Mouse (Mus musculus): ENCODE results near the gene Gm10031. TPM values are rescaled to one million over a fixed set of nuclear protein-coding genes. Genes with fewer than 3 reads are reported as not detected.

Gene Gm10031
- total RNA-seq, 4 experiments from 2014 or later, result 43.9 to 59.3 (median 54.1) TPM

- no peak for DNase-seq (ENCODE audit: low spot score)
Measured at GRCm38 (mm10) chr1:156539787-156540560, 16.2 kb downstream of the Gm10031 start.

- DNase-seq (ENCODE audit: low spot score), result no peak
Measured at GRCm38 (mm10) chr1:156543999-156544398, 20.2 kb downstream of the Gm10031 start.

DNA sequence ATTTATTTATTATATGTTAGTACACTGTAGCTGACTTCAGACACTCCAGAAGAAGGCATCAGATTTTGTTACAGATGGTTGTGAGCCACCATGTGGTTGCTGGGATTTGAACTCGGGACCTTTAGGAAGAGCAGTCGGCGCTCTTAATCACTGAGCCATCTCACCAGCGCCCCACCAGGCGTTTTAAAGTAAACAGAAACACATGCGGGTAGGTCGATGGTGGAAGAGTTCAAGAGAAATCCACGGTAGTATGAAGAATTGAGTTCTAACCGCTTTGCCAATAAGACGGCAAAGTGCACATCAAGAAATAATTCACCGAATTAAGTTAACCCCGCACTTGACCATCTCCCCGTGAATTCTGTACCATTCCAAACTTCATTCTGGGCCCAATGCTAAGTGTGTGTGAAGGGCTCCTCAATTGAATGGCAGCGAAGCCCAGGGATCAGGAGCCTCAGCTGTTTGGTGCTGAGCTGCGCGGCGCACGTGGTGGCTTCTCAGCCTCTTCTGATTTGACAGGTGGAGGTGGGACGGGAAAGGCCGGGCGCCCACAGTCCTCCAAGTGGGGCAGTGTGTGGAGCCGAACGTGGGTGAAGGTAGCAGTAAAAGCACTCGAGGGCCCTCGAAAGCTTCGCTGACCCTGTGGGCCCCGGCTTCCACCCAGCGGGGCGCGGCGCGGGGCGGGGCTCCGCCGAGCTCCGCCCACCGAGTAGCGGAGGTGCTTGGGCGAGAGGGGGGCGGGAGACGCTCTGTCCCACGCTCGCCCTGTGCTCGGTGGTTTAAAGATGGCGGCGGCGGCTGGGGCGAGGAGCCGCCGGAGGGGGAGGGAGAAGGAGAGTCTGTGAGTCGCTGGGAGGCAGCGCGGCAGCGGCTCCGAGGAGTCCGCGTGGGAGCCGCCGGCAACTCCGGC lies 34.5 kb downstream of the Gm10031 start, which contains the start of gene Abl2:
Abl2 (plus strand) TSS at position 763 of the 907 bp plus-strand sequence.
- DNase-seq (ENCODE audit: low spot score), result peak; percentile 76

- no peak for DNase-seq (ENCODE audit: low spot score)
Measured at GRCm38 (mm10) chr1:156558950-156559640, 35.3 kb downstream of the Gm10031 start.

- DNase-seq (ENCODE audit: low spot score), result no peak
Measured at GRCm38 (mm10) chr1:156559641-156560020, 35.8 kb downstream of the Gm10031 start.

DNA sequence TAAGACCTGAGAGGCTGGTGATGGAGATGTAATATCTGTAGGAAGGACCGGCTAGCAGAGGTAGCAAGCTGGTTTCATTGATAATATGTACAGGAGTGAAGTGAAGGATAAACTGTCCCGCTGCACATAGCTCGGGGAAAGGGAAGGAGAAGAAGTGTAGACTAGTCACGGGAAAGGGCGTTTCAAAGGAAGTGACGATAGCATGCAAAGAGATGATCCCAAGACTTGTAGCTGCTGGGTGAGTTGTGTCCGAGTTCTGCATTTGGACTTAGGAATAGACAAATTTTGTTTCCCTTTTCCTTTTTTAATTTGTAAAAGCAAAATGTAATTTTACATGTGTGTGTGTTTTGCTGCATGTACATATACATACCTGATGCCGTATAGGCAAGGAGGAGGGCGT lies 36.7 kb downstream of the Gm10031 start:
- DNase-seq (ENCODE audit: low spot score), result no peak

- no peak for DNase-seq (ENCODE audit: low spot score)
Measured at GRCm38 (mm10) chr1:156565328-156565727, 41.5 kb downstream of the Gm10031 start.

- no peak for DNase-seq (ENCODE audit: low spot score)
Measured at GRCm38 (mm10) chr1:156566132-156566531, 42.3 kb downstream of the Gm10031 start.

GRCm38 (mm10) chr1:156569615-156570014 lies 45.8 kb downstream of the Gm10031 start:
- DNase-seq (ENCODE audit: low spot score), result no peak

DNA sequence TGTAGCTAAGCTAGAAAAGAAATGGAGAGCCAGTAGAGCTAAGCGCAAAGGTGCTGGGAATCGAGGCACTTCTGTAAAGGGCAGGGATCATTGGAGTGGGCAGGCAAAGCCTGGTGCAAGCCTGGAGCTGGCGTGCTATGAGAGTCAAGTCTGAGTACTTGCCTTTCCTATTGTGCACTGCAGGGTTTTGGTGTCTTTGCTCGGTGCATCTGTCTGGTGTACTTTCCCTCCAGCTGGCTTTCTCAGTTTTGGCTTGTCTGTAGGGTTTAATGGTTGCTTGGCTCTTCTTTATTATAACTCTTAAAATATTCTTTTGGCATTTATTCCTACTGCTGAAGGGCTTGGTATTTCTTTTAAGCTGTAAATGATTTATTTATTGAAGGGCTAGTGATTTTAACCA lies 49.1 kb downstream of the Gm10031 start:
- DNase-seq (ENCODE audit: low spot score), result no peak

Other genes starting within 250 kb of the Gm10031 start
- not detected for gene Tdrd5, start 220.3 kb upstream of the Gm10031 start, total RNA-seq (2022)
- gene Nphs2, start 213.3 kb upstream of the Gm10031 start, total RNA-seq (2022), result not detected
- gene Gm2000, start 158.0 kb upstream of the Gm10031 start, total RNA-seq (2022), result 100 to 1,000 TPM; 364 to 491 (median 426) TPM
- gene Axdnd1, start 102.9 kb upstream of the Gm10031 start, total RNA-seq (2022), result not detected
- gene Soat1, start 49.7 kb upstream of the Gm10031 start, total RNA-seq (2022), result 1 to 10 TPM; 4.7 to 7.6 (median 6.2) TPM
- 10 to 100 TPM; 20.1 to 26.1 (median 22.4) TPM for gene Abl2, start 34.8 kb downstream of the Gm10031 start, total RNA-seq (2022)
- gene Tor3a, start 150.3 kb downstream of the Gm10031 start, total RNA-seq (2022), result 10 to 100 TPM in 1 of 4 experiments, 1 to 10 TPM in 3; 8.1 to 11.2 (median 9.2) TPM
- 10 to 100 TPM; 59.9 to 68.8 (median 65.7) TPM for gene Fam20b, start 195.1 kb downstream of the Gm10031 start, total RNA-seq (2022)

Data from heart, adult 8-10 months (tissue).